Mouse (Mus musculus): ENCODE results near the gene Fyb2.

DNA sequence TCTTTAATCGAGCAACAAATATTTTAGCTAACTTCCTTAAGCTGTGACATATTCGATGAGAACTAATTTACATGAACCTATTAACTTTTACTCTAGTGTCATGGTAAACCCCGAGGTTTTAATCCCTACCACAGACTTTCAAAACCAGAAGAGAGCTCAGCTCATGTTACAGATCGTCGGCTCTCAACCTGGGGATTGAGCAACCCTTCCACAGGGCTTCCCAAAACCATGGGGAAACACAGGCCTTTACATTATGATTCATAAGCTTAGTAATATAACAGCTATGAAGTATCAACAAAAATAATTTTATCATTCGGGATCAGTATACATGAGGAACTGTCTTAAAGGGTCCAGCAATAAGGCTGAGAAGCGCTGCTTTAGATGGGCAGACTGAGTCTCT is 15.9 kb downstream of the Fyb2 start:
- TF ChIP-seq CHD2 (IDR thresholded peaks at IDR 0.05; ENCODE audit: low read depth, low read length): no peak
- no peak for TF ChIP-seq ZC3H11A (IDR thresholded peaks at IDR 0.05; ENCODE audit: borderline replicate concordance, low read depth, low read length)
